Mouse (Mus musculus) CH12.LX (cell line): Measurements from ENCODE around the gene Gm28048.
A peak's percentile ranks its signal among the peaks of the same experiment; 100 is the strongest.

Source experiments
- CHD2 ChIP-seq: IDR thresholded peaks from 2 replicates; pipeline ENCODE4 v1.6.1; 2011; ENCODE audit warnings: low read length, improper control_type of control experiment
- CTCF ChIP-seq, 2 experiments: IDR thresholded peaks in 1 of 2; conservative IDR thresholded peaks in 1 of 2; 2 replicates each; pipeline ENCODE4 v1.5.1; 2011 to 2012; ENCODE audit warnings: low read depth in 2 of 2, low read length in 2 of 2, improper control_type of control experiment in 1 of 2, inconsistent platforms in 1 of 2, mild to moderate bottlenecking in 1 of 2, moderate library complexity in 1 of 2
- EP300 ChIP-seq: IDR thresholded peaks from 2 replicates; pipeline ENCODE4 v1.6.1; 2011; ENCODE audit warnings: low read length, improper control_type of control experiment
- KAT2A ChIP-seq: IDR thresholded peaks from 2 replicates; pipeline ENCODE4 v1.6.1; 2012; ENCODE audit warnings: low read length, improper control_type of control experiment, inconsistent platforms; ENCODE audit not compliant: insufficient replicate concordance
- MYC ChIP-seq: IDR thresholded peaks from 2 replicates; pipeline ENCODE4 v1.6.1; 2011; ENCODE audit warnings: low read depth, mild to moderate bottlenecking, improper control_type of control experiment, low read length
- PAX5 ChIP-seq: IDR thresholded peaks from 2 replicates; pipeline ENCODE4 v1.6.1; 2012; ENCODE audit warnings: low read length, inconsistent platforms, mixed read lengths
- POLR2A ChIP-seq: IDR thresholded peaks from 2 replicates; pipeline ENCODE4 v1.6.1; 2011; ENCODE audit warnings: low read depth, mild to moderate bottlenecking, improper control_type of control experiment, low read length
- SIN3A ChIP-seq: IDR thresholded peaks from 2 replicates; pipeline ENCODE4 v1.6.1; 2012; ENCODE audit warnings: low read length, improper control_type of control experiment, inconsistent platforms
- UBTF ChIP-seq: IDR thresholded peaks from 2 replicates; pipeline ENCODE4 v1.6.1; 2012; ENCODE audit warnings: low read depth, mild to moderate bottlenecking, inconsistent platforms, low read length, improper control_type of control experiment, moderate library complexity
- USF1 ChIP-seq: IDR thresholded peaks from 2 replicates; pipeline ENCODE4 v1.6.1; 2014; ENCODE audit warnings: low read depth, mild to moderate bottlenecking, inconsistent platforms, low read length, improper control_type of control experiment
- USF2 ChIP-seq: conservative IDR thresholded peaks from 2 replicates; pipeline ENCODE4 v1.6.1; 2011; ENCODE audit warnings: low read depth, low read length, improper control_type of control experiment
- ZC3H11A ChIP-seq: IDR thresholded peaks from 2 replicates; pipeline ENCODE4 v1.6.1; 2012; ENCODE audit warnings: low read depth, mild to moderate bottlenecking, inconsistent platforms, low read length, improper control_type of control experiment
- ZNF384 ChIP-seq: IDR thresholded peaks from 2 replicates; pipeline ENCODE4 v1.6.1; 2012; ENCODE audit warnings: low read depth, low read length, improper control_type of control experiment, inconsistent platforms

DNA sequence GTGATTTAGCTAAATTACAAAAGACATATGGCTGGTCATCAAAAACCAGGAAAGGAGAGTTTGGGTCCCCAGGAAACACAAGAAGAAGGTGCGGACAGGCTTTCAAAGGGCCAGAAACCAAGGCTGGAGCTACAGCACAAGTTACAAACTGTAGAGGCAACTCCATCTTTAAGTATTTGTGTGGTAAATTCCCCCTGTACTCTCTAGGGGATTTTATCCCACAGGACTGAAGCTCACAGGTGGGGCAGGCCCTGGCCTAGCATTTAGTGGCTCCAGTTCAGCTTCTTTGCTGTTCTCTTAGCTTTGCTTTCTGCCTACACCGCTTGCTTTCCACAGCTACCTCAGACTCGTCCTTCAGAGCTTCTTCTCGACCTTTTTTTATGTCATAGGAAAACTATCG is 114.2 kb downstream of the Gm28048 start:
- no peak for TF ChIP-seq ZNF384
- no peak for TF ChIP-seq ZC3H11A
- TF ChIP-seq CTCF (conservative IDR thresholded peaks at IDR 0.05 in 1 of 2, IDR thresholded peaks at IDR 0.05 in 1 of 2; ENCODE audit: low read depth in 2 of 2, low read length in 2 of 2) = no peak
- TF ChIP-seq PAX5 = no peak
- no peak for TF ChIP-seq USF1
- no peak for TF ChIP-seq KAT2A
- TF ChIP-seq CHD2 = no peak
- no peak for TF ChIP-seq UBTF
- peak; percentile 63; the same call in 1 of the 2 replicates for TF ChIP-seq EP300
- TF ChIP-seq SIN3A = no peak
- no peak for TF ChIP-seq POLR2A
- no peak for TF ChIP-seq USF2
- TF ChIP-seq MYC = no peak
